Mouse (Mus musculus) CH12.LX (cell line): ENCODE data around the gene Zbtb41. TPM values are rescaled to one million over a fixed set of nuclear protein-coding genes. Genes with fewer than 3 reads are reported as not detected.

ENCODE experiments used
- DNase-seq: peaks from one replicate; pipeline ENCODE4 v3.0.0-alpha.2; 2013; ENCODE audit errors: extremely low read depth
- H3K27ac ChIP-seq: 2 replicates; pipeline ENCODE4 v1.5.1; 2012; ENCODE audit warnings: low read depth, mild to moderate bottlenecking, control low read depth, moderate library complexity; ENCODE audit not compliant: insufficient read depth
- H3K27me3 ChIP-seq: replicated peaks from 2 replicates; pipeline ENCODE3; 2012; ENCODE audit warnings: inconsistent platforms
- H3K36me3 ChIP-seq, 2 experiments: replicated peaks in 1 of 2; 2 replicates each; pipeline versions ENCODE3 to v1.6.1; 2012; ENCODE audit warnings: inconsistent platforms in 1 of 2, low read length in 1 of 2, mild to moderate bottlenecking in 1 of 2, mixed read lengths in 1 of 2, moderate library complexity in 1 of 2; ENCODE audit not compliant: control insufficient read depth in 1 of 2, insufficient read depth in 1 of 2
- H3K4me1 ChIP-seq, 2 experiments: 2 replicates each; pipeline ENCODE4 v1.6.1; 2012; ENCODE audit warnings: inconsistent platforms in 1 of 2, moderate library complexity in 1 of 2; ENCODE audit not compliant: insufficient read depth in 2 of 2, control insufficient read depth in 1 of 2
- H3K4me2 ChIP-seq: 2 replicates; pipeline ENCODE4 v1.6.1; 2012; ENCODE audit warnings: low read depth, mild to moderate bottlenecking, control low read depth; ENCODE audit not compliant: poor library complexity, insufficient read depth, severe bottlenecking
- H3K4me3 ChIP-seq, 3 experiments: fragments of 150-350 bp in 1 of 3; sonication (generic) in 1 of 3; replicated peaks in 1 of 3; 2 replicates each; pipeline versions ENCODE3 to v1.5.1; 2011 to 2012; ENCODE audit warnings: low read depth in 2 of 3, low read length in 2 of 3, mild to moderate bottlenecking in 2 of 3, moderate library complexity in 2 of 3, control low read depth in 1 of 3, improper control_type of control experiment in 1 of 3, inconsistent platforms in 1 of 3, mixed read lengths in 1 of 3; ENCODE audit not compliant: poor library complexity in 1 of 3
- H3K79me2 ChIP-seq: replicated peaks from 2 replicates; pipeline ENCODE4 v1.6.1; 2012; ENCODE audit warnings: mild to moderate bottlenecking, moderate library complexity; ENCODE audit not compliant: control insufficient read depth, poor library complexity, insufficient read depth, severe bottlenecking; ENCODE audit errors: extremely low read depth
- H3K9ac ChIP-seq: 2 replicates; pipeline ENCODE4 v1.6.1; 2012; ENCODE audit warnings: low read depth, mild to moderate bottlenecking, control low read depth, moderate library complexity; ENCODE audit not compliant: insufficient read depth
- H3K9me3 ChIP-seq: replicated peaks from 2 replicates; pipeline ENCODE3; 2012; ENCODE audit warnings: low read length, inconsistent platforms, mixed read lengths
- BHLHE40 ChIP-seq: IDR thresholded peaks from 2 replicates; pipeline ENCODE4 v1.6.1; 2011; ENCODE audit warnings: mild to moderate bottlenecking, low read depth, low read length, improper control_type of control experiment
- CHD1 ChIP-seq: IDR thresholded peaks from 2 replicates; pipeline ENCODE4 v1.6.1; 2012; ENCODE audit warnings: low read depth, low read length, improper control_type of control experiment, inconsistent platforms
- CHD2 ChIP-seq: IDR thresholded peaks from 2 replicates; pipeline ENCODE4 v1.6.1; 2011; ENCODE audit warnings: low read length, improper control_type of control experiment
- CTCF ChIP-seq, 2 experiments: IDR thresholded peaks in 1 of 2; conservative IDR thresholded peaks in 1 of 2; 2 replicates each; pipeline ENCODE4 v1.5.1; 2011 to 2012; ENCODE audit warnings: low read depth in 2 of 2, low read length in 2 of 2, improper control_type of control experiment in 1 of 2, inconsistent platforms in 1 of 2, mild to moderate bottlenecking in 1 of 2, moderate library complexity in 1 of 2
- EP300 ChIP-seq: IDR thresholded peaks from 2 replicates; pipeline ENCODE4 v1.6.1; 2011; ENCODE audit warnings: low read length, improper control_type of control experiment
- ETS1 ChIP-seq: conservative IDR thresholded peaks from 2 replicates; pipeline ENCODE4 v1.6.1; 2012; ENCODE audit warnings: low read depth, mild to moderate bottlenecking, inconsistent platforms, low read length, improper control_type of control experiment, moderate library complexity
- GABPA ChIP-seq: IDR thresholded peaks from 2 replicates; pipeline ENCODE4 v1.6.1; 2012; ENCODE audit warnings: low read depth, low read length, improper control_type of control experiment, inconsistent platforms; ENCODE audit not compliant: insufficient replicate concordance
- IRF4 ChIP-seq: IDR thresholded peaks from 2 replicates; pipeline ENCODE4 v1.6.1; 2014; ENCODE audit warnings: low read depth, mild to moderate bottlenecking, inconsistent platforms, low read length, improper control_type of control experiment
- MAFK ChIP-seq: IDR thresholded peaks from 2 replicates; pipeline ENCODE4 v1.6.1; 2011; ENCODE audit warnings: low read length, improper control_type of control experiment; ENCODE audit not compliant: insufficient replicate concordance
- MAZ ChIP-seq: IDR thresholded peaks from 2 replicates; pipeline ENCODE4 v1.6.1; 2012; ENCODE audit warnings: low read depth, mild to moderate bottlenecking, inconsistent platforms, low read length, improper control_type of control experiment, moderate library complexity
- MXI1 ChIP-seq: IDR thresholded peaks from 2 replicates; pipeline ENCODE4 v1.6.1; 2011; ENCODE audit warnings: mild to moderate bottlenecking, low read depth, low read length, improper control_type of control experiment
- MYC ChIP-seq: IDR thresholded peaks from 2 replicates; pipeline ENCODE4 v1.6.1; 2011; ENCODE audit warnings: low read depth, mild to moderate bottlenecking, improper control_type of control experiment, low read length
- NELFE ChIP-seq: IDR thresholded peaks from 2 replicates; pipeline ENCODE4 v1.6.1; 2011; ENCODE audit warnings: low read depth, low read length, improper control_type of control experiment
- PAX5 ChIP-seq: IDR thresholded peaks from 2 replicates; pipeline ENCODE4 v1.6.1; 2012; ENCODE audit warnings: low read length, inconsistent platforms, mixed read lengths
- POLR2A ChIP-seq: IDR thresholded peaks from 2 replicates; pipeline ENCODE4 v1.6.1; 2011; ENCODE audit warnings: low read depth, mild to moderate bottlenecking, improper control_type of control experiment, low read length
- POLR2AphosphoS2 ChIP-seq: IDR thresholded peaks from 2 replicates; pipeline ENCODE4 v1.6.1; 2011; ENCODE audit warnings: low read depth, low read length, improper control_type of control experiment
- RAD21 ChIP-seq: IDR thresholded peaks from 2 replicates; pipeline ENCODE4 v1.6.1; 2011; ENCODE audit warnings: low read depth, mild to moderate bottlenecking, low read length, improper control_type of control experiment, moderate library complexity
- TCF12 ChIP-seq: IDR thresholded peaks from 2 replicates; pipeline ENCODE4 v1.6.1; 2014; ENCODE audit warnings: low read depth, mild to moderate bottlenecking, inconsistent platforms, low read length, improper control_type of control experiment
- UBTF ChIP-seq: IDR thresholded peaks from 2 replicates; pipeline ENCODE4 v1.6.1; 2012; ENCODE audit warnings: low read depth, mild to moderate bottlenecking, inconsistent platforms, low read length, improper control_type of control experiment, moderate library complexity
- USF1 ChIP-seq: IDR thresholded peaks from 2 replicates; pipeline ENCODE4 v1.6.1; 2014; ENCODE audit warnings: low read depth, mild to moderate bottlenecking, inconsistent platforms, low read length, improper control_type of control experiment
- USF2 ChIP-seq: conservative IDR thresholded peaks from 2 replicates; pipeline ENCODE4 v1.6.1; 2011; ENCODE audit warnings: low read depth, low read length, improper control_type of control experiment
- ZC3H11A ChIP-seq: IDR thresholded peaks from 2 replicates; pipeline ENCODE4 v1.6.1; 2012; ENCODE audit warnings: low read depth, mild to moderate bottlenecking, inconsistent platforms, low read length, improper control_type of control experiment
- ZNF384 ChIP-seq: IDR thresholded peaks from 2 replicates; pipeline ENCODE4 v1.6.1; 2012; ENCODE audit warnings: low read depth, low read length, improper control_type of control experiment, inconsistent platforms
- dilution Hi-C: fragments of 300-500 bp; cut with MboI; formaldehyde crosslinking; loops from 2 replicates; pipeline ENCODE4 v1.14.3; 2020; ENCODE audit warnings: low sequenced_read_pairs; ENCODE audit not compliant: extremely low pct_unique_long_range_greater_than_20kb, extremely low pct_ligation_motif_present
- in situ Hi-C: fragments of 300-500 bp; cut with MboI; formaldehyde crosslinking; loops from 3 replicates; pipeline ENCODE4 v1.14.3; 2019; ENCODE audit warnings: low sequenced_read_pairs, low pct_ligation_motif_present, low pct_unique_long_range_greater_than_20kb, mixed read lengths
- polyA plus RNA-seq: library from polyadenylated mRNA; unstranded; fragments of >175 nt; gene quantifications from 2 replicates; pipeline ENCODE4 v1.2.1, GENCODE M21; 2012; ENCODE audit warnings: low read depth; ENCODE audit not compliant: insufficient read length
- total RNA-seq, 2 experiments: library from RNA; depleted of rRNA; stranded (reverse); fragments of 300-350 nt in 1 of 2; fragments of >200 nt in 1 of 2; gene quantifications; 2 replicates each; pipeline ENCODE4 v1.2.3; 2012 to 2014

Zbtb41 gene
- total and polyA plus RNA-seq, 3 experiments: 4.8 to 7.3 (median 7.0) TPM

DNA sequence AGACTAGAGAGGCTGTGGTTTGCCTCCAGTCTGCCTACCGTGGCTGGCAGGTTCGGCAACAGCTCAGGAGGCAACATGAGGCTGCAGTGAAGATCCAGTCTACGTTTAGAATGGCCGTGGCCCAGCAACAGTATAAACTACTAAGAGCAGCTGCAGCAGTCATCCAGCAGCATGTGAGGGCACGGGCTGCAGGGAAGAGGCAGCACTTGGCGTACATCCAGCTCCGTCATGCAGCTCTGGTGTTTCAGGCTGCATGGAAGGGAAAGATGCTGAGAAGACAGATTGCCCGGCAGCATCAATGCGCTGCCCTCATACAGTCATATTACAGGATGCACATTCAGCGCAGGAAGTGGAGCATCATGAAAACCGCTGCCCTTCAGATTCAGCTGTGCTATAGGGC, 56.8 kb downstream of the Zbtb41 start:
- H3K27ac ChIP-seq: no peak overlapping the region
- TF ChIP-seq GABPA (no peak), IRF4 (no peak), ZC3H11A (no peak), BHLHE40 (no peak), PAX5 (no peak), CHD2 (no peak), ZNF384 (no peak), MYC (no peak), CTCF (conservative IDR thresholded peaks at IDR 0.05 in 1 of 2, IDR thresholded peaks at IDR 0.05 in 1 of 2; ENCODE audit: low read depth in 2 of 2, low read length in 2 of 2) (no peak), MXI1 (no peak), RAD21 (no peak), UBTF (no peak), USF2 (no peak), MAZ (no peak), NELFE (no peak), USF1 (no peak), TCF12 (no peak), EP300 (no peak), CHD1 (no peak)
- H3K9me3 ChIP-seq: no peaks in the 10 kb centered on the region
- in situ Hi-C loops: no loop called here
- DNase-seq: no peak
- dilution Hi-C loops: no loop called here
- no peaks in the 10 kb centered on the region for H3K4me1 ChIP-seq
- H3K4me3 ChIP-seq: no peak overlapping the region
- peaks cover 64 to 91% of the 10 kb centered on the region in 2 experiments for H3K36me3 ChIP-seq
- no peaks in the 10 kb centered on the region for H3K79me2 ChIP-seq
- no peaks in the 10 kb centered on the region for H3K27me3 ChIP-seq
- H3K9ac ChIP-seq: no peak overlapping the region
- no peak overlapping the region for H3K4me2 ChIP-seq

GRCm38 (mm10) chr1:139480246-139480645, 58.2 kb downstream of the Zbtb41 start:
- in situ Hi-C loops (no loop called here), dilution Hi-C loops (no loop called here)
- Histone ChIP-seq H3K27ac (no peak overlapping the region), H3K9me3 (no peaks in the 10 kb centered on the region), H3K79me2 (no peaks in the 10 kb centered on the region), H3K4me1 (no peaks in the 10 kb centered on the region), H3K9ac (no peak overlapping the region), H3K36me3 (peaks cover 57 to 85% of the 10 kb centered on the region in 2 experiments), H3K4me2 (no peak overlapping the region), H3K4me3 (no peak overlapping the region), H3K27me3 (no peaks in the 10 kb centered on the region)
- no peak for DNase-seq
- TF ChIP-seq CHD2: no peak
- no peak for TF ChIP-seq POLR2AphosphoS2
- no peak for TF ChIP-seq POLR2A
- TF ChIP-seq MAFK: no peak
- TF ChIP-seq MAZ: no peak
- TF ChIP-seq ETS1: no peak
- no peak for TF ChIP-seq TCF12
